Mouse (Mus musculus) G1E-ER4 (cell line): ENCODE measurements around the gene Dlgap4. TPM values are rescaled to one million over a fixed set of nuclear protein-coding genes. Genes with fewer than 3 reads are reported as not detected.

Source experiments
- GATA1 ChIP-seq: IDR thresholded peaks from one replicate; pipeline ENCODE4 v1.8.0; 2012; ENCODE audit warnings: low read length, inconsistent platforms
- polyA plus RNA-seq: library from polyadenylated mRNA; stranded (reverse); fragments of >175 nt; gene quantifications from 2 replicates; pipeline ENCODE4 v1.2.3, GENCODE M21; 2012

The Dlgap4 gene
- 63.0 and 86.1 TPM in 2 replicates for polyA plus RNA-seq

GRCm38 (mm10) chr2:156613541-156614257, at the start of gene Dlgap4:
TSS of gene Dlgap4 (plus strand) at chr2:156613705.
- TF ChIP-seq GATA1: no peak

DNA sequence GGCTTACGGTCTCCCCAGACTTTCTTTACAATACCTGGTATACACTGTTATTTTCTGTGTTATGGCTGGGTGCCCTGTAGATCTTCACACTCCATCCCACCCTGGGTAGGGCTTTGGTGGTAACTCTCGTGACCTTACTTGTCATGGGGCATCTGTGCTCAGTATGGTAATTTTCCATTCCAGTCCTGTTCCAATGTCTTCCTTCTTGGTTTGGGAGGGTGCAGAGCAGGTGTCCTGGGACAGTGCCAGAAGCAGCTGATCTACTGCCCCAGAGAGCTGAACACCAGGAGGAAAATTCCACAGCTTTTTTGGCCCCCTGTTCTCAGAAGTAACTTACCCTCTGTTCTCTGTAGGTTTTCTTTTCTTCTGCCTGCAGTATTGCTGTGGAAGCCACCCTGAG, 47.0 kb upstream of the Dlgap4 start:
- no peak for TF ChIP-seq GATA1

GRCm38 (mm10) chr2:156568647-156569046, 44.9 kb upstream of the Dlgap4 start:
- no peak for TF ChIP-seq GATA1

GRCm38 (mm10) chr2:156569261-156569660, 44.2 kb upstream of the Dlgap4 start:
- no peak for TF ChIP-seq GATA1

GRCm38 (mm10) chr2:156571521-156571920, 42.0 kb upstream of the Dlgap4 start:
- no peak for TF ChIP-seq GATA1

GRCm38 (mm10) chr2:156576850-156577587, 36.5 kb upstream of the Dlgap4 start:
- TF ChIP-seq GATA1: no peak

GRCm38 (mm10) chr2:156580507-156580906, 33.0 kb upstream of the Dlgap4 start:
- no peak for TF ChIP-seq GATA1

DNA sequence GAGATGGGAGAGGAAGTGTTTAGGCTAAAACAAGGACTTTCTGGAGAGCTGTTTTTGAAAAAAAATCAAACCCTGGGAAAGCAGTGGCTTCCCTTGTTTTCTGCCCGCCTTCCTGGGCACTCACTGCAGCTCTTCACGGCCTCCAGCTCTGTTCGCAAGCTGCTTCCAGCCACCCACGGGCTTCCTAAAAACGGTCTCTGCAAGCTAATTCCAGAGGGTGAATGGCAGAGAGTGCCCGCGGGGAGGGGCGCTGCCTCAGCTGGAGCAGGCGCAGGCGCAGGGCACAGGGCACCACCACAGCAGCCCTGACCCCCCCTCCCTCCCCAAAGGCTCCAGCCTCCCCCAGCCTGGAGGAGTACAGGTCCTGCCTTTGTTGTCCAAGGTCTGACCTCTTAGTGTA, 32.3 kb upstream of the Dlgap4 start:
- TF ChIP-seq GATA1: no peak

DNA sequence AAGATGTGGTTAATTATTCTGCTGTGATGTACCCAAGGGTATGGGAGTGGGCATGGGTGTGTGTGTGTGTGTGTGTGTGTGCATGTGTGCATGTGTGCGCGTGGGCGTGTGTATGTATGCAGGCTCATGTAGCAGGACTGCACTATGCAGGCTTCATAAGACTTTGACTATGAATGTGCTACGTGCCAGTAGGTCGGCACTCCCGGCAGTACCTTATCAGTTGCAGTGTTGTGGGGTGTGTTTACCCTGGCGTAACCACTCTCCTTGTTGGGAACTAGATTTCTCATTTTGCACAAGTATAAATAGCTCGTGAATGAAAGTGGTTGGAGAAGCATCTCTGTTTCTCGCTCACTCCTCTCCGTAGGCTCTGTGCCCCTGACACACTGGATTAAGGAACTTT, 30.6 kb upstream of the Dlgap4 start:
- no peak for TF ChIP-seq GATA1

DNA sequence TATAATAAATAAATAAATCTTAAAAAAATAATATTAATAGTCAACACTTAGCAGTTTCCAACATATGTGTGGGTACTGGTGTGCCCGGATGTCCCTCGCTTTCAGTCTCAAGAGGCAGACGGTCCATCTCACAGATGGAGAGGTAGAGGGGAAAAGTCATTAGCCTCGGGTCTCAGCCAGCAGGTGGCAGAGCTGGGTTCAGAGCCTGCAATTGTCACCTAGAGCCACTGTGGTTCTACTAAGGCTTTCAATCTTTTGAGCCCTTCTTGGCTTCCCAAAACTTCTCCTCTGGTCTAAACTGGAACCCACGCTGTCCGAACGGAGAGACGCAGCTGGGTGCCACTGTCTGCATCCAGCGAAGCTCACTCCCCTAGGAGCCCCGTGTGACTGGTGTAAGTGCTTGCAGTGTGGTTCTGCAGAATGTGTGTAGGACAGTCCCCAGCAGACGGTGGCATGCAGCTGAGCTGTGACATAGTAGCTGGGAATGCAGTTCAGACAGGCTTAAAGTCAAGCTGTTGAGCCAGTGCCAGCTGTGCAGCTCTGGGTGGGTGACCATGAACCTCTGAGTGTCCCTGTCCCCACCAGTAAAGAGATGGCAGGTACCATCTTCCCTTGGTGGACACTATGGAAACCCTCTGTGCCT, 29.2 kb upstream of the Dlgap4 start:
- TF ChIP-seq GATA1: no peak

DNA sequence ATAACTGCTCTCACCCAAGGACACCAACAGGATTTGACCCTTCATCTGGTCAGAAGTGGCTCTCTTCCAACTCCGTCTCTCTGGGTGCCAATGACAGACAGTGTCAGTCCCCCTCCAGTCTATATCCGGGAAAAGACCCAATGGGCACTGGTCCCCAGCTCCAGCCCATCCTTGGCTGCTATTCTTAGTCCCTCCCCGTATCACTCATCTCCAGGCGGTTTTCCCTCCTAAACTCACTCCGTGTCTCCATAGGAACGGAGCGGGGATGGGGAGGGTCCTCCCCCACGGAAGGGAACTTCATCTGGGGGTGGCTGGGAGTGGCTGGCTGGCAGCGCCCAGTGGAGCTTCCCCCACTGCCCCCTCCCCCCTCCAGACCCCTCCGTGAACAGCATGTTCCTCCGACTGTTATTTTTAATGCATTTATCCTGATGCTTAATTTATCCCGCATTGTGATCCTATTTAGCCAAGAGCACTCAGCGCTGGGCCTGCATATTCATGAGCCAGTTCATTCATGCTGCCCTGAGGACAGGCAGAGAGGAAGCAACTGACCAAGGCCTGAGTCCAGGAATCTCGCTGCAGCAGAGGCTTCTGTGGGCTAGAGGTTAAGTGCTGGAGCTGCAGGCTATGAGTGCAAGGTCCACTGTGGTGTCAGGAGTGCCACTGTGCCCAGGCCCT, 28.6 kb upstream of the Dlgap4 start:
- no peak for TF ChIP-seq GATA1

- TF ChIP-seq GATA1: no peak
Measured at GRCm38 (mm10) chr2:156589481-156589880, 24.0 kb upstream of the Dlgap4 start.

DNA sequence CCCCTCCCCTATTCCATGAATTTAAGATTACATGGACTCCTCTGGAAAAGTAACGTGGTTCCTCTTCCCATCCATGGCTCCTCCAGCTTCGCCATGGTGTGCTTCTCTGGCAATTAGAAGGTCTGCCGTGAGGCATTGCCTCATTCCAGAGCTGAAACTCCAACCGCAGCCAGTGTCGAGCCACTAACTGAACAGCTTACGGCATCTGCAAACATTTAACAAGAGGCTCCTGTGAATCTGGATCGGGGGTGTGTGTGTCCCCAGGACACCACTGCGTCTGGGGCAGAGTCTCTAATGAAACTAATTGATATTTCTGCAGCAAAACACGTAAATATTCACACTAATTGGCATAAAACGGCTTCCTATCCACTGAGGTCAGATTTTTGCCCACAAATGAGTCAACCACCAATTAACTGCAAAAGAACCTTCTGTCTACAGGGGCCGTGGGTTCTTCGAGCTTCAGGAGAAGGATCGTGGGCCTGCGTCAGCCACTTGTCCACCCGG, 18.5 kb upstream of the Dlgap4 start:
- no peak for TF ChIP-seq GATA1

GRCm38 (mm10) chr2:156602581-156602980, 10.9 kb upstream of the Dlgap4 start:
- TF ChIP-seq GATA1: no peak

DNA sequence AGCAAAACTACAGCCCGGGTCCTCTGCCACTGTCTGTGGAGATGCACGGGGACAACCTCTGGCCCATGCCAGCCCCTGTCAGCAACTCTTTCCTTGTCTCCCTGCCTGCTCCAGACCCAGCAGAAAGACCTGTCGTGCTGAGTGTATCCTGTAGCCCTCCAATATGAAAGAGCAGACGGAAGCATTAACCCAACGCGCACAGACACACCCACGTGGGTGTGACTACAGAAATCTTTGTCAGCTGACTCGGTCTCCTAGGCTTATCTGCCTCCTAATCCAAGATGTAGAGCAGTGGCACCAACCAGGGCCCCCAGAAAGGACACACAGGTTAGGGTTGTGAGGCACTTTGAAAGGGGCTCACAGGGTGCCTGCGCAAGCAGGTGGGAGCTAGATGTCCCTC, 9.8 kb upstream of the Dlgap4 start:
- TF ChIP-seq GATA1: no peak

DNA sequence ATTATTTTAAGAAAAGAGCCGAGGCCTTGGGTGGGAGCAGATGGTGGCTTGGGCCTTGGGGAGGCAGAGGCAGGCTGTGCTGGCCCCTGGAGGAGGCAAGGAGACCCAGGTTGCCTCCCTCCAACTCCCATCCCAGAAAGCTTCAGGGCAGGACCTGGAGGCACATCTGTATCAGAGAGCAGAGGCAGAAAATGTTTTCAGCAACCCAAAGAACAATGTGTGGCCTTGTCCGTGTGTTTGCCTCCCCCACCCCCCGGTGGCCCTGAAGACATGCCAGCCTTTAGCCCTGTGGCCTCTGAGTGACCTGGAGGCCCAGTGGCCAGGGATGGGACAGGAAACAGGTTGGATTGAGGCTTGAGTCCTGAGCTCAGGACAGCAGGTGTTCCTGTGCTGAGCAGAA, 8.4 kb upstream of the Dlgap4 start:
- no peak for TF ChIP-seq GATA1
